Mouse (Mus musculus) heart, postnatal 36 days (tissue): ENCODE data around the gene Parg. TPM values are rescaled to one million over a fixed set of nuclear protein-coding genes. Genes with fewer than 3 reads are reported as not detected.
"Not testable (repeated sequence)": the region's sequence is repeated elsewhere in the genome, so short reads cannot be mapped to it uniquely, and the experiment has no call there.

Experiments
- DNase-seq, 2 experiments: peaks; one replicate each; pipeline ENCODE4 v3.0.0; 2021 to 2022
- intact Hi-C: fragments of 180-260 bp; cut with DNase I; formaldehyde crosslinking; loops from one replicate; pipeline ENCODE4 v1.15.1; 2025
- total RNA-seq, 2 experiments: library from RNA; stranded (reverse); gene quantifications; 2 replicates each; pipeline ENCODE4 v1.2.3; 2021

Parg gene
- total RNA-seq, 2 experiments from 2014 or later, result 17.4 to 19.9 TPM

- intact Hi-C loops, result no loop called here
- no peak for DNase-seq
Measured at GRCm38 (mm10) chr14:32175310-32175709, 26.4 kb upstream of the Parg start.

- DNase-seq, intact Hi-C loops: not testable (repeated sequence)
Measured at GRCm38 (mm10) chr14:32176590-32176989, 25.2 kb upstream of the Parg start.

GRCm38 (mm10) chr14:32179393-32180195, 22.2 kb upstream of the Parg start:
- intact Hi-C loops, result no loop called here

GRCm38 (mm10) chr14:32180861-32181260, 20.9 kb upstream of the Parg start:
- no peak for DNase-seq
- intact Hi-C loops, result no loop called here

More at GRCm38 (mm10) chr14:32179393-32180195, 22.2 kb upstream of the Parg start:
- DNase-seq, result no peak

- intact Hi-C loops, result no loop called here
Measured at GRCm38 (mm10) chr14:32183846-32184245, 17.9 kb upstream of the Parg start.

GRCm38 (mm10) chr14:32190627-32191391, 10.9 kb upstream of the Parg start:
- intact Hi-C loops, result loop anchor here (2.0 kb wide), 1 partner anchor 68 kb away; no protein-coding TSS in a partner anchor
- no peak for DNase-seq

More at GRCm38 (mm10) chr14:32183846-32184245, 17.9 kb upstream of the Parg start:
- no peak for DNase-seq

GRCm38 (mm10) chr14:32191926-32192325, 9.8 kb upstream of the Parg start:
- intact Hi-C loops, result loop anchor here (2.0 kb wide), 1 partner anchor 69 kb away; no protein-coding TSS in a partner anchor
- DNase-seq, result no peak

- DNase-seq, result peak; percentile 51 to 63
- intact Hi-C loops, result no loop called here
Measured at GRCm38 (mm10) chr14:32192437-32192836, 9.3 kb upstream of the Parg start.

- intact Hi-C loops, result not testable (repeated sequence)
Measured at GRCm38 (mm10) chr14:32193557-32193956, 8.2 kb upstream of the Parg start.

GRCm38 (mm10) chr14:32201354-32201753, 395 bp upstream of the Parg start:
- intact Hi-C loops, result loop anchor here (5.0 kb wide), 1 partner anchor 39 kb away; no protein-coding TSS in a partner anchor
- no peak for DNase-seq

More at GRCm38 (mm10) chr14:32193557-32193956, 8.2 kb upstream of the Parg start:
- not testable (repeated sequence) for DNase-seq

- intact Hi-C loops, result no loop called here
- DNase-seq, result no peak
Measured at GRCm38 (mm10) chr14:32226601-32227000, 24.9 kb downstream of the Parg start.

- intact Hi-C loops, result loop anchor here (1.0 kb wide), 1 partner anchor 253 kb away; no protein-coding TSS in a partner anchor
- DNase-seq, result peak; percentile 46 to 71
Measured at GRCm38 (mm10) chr14:32228996-32229395, 27.2 kb downstream of the Parg start.

GRCm38 (mm10) chr14:32242401-32242800, 40.7 kb downstream of the Parg start:
- no peak for DNase-seq
- intact Hi-C loops, result no loop called here

- intact Hi-C loops, result no loop called here
- DNase-seq, result no peak
Measured at GRCm38 (mm10) chr14:32246019-32246418, 44.3 kb downstream of the Parg start.

- intact Hi-C loops, result no loop called here
- no peak for DNase-seq
Measured at GRCm38 (mm10) chr14:32249616-32250015, 47.9 kb downstream of the Parg start.

GRCm38 (mm10) chr14:32260830-32261229, 59.1 kb downstream of the Parg start:
- DNase-seq, result no peak
- intact Hi-C loops, result no loop called here

GRCm38 (mm10) chr14:32261741-32262140, 60.0 kb downstream of the Parg start:
- intact Hi-C loops, result no loop called here
- DNase-seq, result no peak

- intact Hi-C loops, result no loop called here
Measured at GRCm38 (mm10) chr14:32268999-32269398, 67.2 kb downstream of the Parg start.

GRCm38 (mm10) chr14:32269589-32269988, 67.8 kb downstream of the Parg start:
- DNase-seq, result no peak
- intact Hi-C loops, result no loop called here

More at GRCm38 (mm10) chr14:32268999-32269398, 67.2 kb downstream of the Parg start:
- no peak for DNase-seq

GRCm38 (mm10) chr14:32301622-32302021, 99.9 kb downstream of the Parg start:
- DNase-seq, result no peak
- intact Hi-C loops, result no loop called here

GRCm38 (mm10) chr14:32302423-32302822, 100.7 kb downstream of the Parg start:
- DNase-seq, result no peak
- intact Hi-C loops, result no loop called here
